Mouse (Mus musculus): Measurements from ENCODE around the gene Rtl9.

Rtl9 gene

DNA sequence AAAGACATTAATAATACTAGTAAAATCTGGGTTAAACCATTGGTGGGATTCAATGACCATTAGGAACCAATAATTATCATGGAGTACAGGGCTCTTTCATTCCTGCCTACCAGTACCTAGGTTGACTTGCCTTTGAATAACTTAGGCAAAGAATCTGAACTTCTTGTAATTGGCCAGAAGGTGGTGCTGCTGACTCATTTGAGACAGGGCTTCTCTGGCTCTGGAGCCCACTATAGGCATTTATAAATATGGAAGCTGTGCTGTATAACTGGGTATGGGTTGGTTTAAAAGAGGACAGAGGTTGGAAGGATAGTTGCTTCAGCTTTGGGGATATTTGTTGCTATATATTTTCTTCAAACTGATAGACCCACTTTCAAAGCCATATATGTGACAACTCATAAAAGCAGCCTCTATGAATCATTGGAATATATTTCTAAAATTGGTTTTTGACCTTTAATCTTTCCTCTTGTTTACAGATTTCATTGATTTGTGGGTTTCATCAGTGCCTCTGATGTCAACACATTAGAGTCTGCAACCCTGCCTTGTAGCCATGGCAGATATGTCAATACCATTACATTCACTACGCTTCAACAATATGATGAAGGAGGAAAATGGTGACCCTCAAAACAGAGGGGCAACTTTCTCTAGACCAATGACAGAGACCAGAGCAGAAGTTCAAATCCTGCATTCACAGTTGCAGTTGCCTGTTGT is at the start of gene Rtl9:
TSS of gene Rtl9 (plus strand) at position 551 of the 711 bp plus-strand sequence.
- DNase-seq (ENCODE audit: low read depth, low spot score): peak; percentile 8

DNA sequence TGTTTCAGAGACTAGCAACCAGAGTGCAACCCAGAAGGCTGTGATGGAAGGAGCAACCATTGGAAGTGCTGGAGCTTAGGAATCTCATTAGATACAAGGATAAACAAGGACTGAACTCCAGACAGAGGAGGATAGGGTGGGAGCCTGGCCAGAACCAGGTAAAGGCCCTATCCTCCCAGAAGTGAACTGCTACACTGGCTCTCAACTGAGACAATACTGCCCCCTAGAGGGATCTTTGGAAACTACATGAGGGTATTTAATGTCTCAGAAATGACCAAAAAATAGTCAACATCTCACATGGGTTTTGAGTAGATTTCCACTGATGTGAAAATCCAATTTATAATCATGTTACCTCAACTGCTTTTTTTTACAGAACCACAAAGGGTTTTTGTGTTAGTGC is 47.9 kb upstream of the Rtl9 start:
- peak; percentile 18 for DNase-seq (ENCODE audit: low read depth, low spot score)

DNA sequence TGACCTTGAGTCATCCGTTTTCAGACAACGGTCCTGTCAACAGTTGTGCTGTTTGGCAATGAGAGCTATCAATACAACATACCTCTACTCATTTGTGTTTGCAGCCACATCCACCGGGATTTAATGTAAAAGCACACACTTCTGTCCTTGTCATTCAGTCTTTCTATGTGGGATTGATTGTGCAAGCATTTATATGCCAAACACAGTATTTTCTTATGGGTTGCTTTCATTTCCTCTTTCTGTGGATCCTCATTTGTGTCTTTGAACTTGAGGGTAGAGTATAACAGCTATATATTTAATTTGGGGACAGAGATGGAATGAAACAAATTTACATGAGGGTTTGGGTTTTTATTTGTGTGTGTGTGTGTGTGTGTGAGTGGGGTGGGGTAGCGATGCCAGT is 47.5 kb upstream of the Rtl9 start:
- DNase-seq (ENCODE audit: low read depth, low spot score): no peak

DNA sequence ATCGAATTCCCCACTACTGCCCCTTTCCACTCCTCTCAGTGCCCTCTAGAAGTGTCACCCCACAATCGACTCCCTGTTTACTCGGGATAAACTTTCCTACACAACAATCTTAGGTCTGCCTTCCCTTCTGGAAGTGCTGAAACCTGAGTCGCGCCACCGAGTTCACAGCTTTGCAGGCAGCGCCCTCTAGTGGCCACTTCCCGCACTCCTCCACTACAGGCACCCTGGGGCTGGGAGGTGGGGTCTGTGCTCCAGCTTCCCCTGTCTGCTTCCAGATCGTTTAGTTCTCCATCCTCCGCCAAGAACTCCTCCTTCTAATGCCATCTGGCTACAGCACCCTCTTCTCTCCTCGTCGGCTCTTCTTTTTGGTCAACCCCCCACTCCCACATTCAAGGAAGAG is 40.6 kb upstream of the Rtl9 start:
- DNase-seq (ENCODE audit: low read depth, low spot score): peak; percentile 56

DNA sequence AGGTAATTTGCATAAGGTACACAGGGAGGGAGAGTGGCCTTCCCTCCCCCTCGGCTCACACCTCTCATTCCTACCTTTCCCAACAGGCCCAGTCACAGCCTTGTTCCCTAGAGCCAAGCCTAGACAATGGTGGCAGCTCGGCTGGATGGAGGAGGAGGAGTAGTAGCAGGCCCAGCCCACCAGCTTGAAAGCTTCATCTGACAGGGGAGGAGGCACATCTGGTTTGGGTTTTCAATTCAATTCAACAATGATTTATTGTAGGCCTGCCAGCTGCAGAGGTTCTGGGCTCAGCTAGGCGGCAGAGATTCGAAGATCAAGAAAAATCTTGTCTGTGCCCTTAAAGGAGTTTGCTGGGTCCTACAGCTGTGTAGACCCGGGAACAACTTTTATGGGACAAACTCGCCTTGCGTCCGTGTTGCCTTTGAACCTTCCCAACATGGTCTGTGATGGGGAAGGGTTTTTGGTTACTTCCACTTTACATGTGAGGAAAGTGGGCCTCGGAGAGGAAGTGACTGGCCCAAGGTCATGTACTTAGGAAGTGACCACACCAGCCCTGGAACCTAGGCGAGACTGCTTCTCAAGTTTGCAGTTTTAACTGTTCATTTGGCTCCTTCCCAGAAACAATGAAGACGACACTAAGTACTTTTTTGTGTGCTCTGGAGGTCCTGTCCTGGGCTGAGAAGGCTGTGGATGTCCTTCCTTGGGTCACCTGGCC is 36.6 kb upstream of the Rtl9 start:
- DNase-seq (ENCODE audit: low read depth, low spot score): no peak

DNA sequence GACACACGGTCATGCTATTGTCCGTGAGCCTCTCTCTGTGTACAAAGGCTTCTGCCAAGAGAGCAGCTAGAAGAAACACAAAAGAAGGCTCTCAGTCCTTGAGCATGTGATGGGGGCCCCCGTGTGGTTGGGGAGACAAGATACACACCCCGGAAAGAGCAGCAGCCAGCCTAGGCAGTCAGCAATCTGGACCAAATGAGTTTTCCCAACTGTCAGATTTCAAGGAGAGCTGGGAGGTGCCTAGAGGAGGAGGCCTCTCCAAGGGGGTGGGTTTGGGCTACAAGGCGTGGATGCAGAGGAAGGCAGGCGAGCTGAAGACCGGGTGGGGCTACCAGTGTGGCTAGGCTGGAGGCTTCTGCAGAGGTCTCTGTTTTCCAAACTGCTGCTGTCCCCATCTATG is 35.6 kb upstream of the Rtl9 start:
- DNase-seq (ENCODE audit: low read depth, low spot score): peak; percentile 2

DNA sequence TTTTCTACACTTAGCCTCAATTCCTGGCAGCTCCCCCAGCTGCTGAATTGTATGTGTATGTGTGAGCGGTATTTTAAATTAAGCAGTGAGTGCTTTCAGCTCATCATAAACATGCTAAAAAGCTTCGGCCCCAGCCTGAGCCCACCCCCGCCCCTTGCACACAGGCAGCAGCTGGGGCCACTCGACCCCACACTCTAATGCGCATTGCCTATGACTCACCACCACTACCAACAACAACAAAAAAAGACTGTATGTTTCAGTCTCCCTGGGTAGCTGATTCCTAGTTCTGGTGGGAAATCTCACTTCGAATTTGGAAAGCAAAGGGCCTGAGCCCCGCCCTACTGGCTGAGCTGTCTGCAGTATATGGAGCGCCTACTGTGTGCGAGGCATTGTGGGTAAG is 35.1 kb upstream of the Rtl9 start:
- DNase-seq (ENCODE audit: low read depth, low spot score): no peak

DNA sequence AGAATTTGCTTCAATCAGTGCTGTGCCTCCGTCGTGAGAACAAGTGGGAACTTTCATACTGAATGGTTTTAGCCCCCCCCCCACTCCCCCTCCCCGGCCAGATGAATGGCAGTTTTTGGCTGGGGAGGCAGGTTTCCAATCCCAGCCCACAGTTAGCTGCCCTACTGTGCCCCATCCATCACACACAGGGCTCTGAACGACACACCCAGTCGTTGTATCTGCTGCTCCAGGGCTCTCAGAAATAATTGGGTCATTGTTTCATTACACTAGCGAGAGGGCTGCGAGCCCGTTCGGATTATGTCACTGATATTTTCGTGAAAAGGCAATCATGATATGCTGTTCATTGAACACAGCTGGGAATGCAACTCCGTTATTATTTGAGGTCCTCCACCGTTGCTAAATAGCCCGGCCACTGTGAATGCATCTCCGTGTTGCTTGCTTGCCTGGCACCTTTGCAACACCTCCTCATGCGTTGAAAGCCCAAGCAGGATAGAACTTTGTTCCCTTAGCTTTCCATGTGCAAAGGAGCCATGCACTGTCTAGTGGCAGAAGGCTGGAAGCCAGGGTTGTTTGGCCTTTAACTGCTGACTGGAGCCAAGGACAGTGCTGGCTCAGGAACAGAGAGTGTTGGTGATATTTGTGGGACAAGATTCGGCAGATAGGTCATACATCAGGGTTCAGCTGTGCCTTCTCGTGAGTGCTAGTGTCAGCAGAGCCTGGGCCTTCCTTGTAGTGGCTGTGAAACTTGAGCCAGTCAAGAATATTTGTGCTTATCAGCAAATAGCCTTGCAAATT is 32.9 kb upstream of the Rtl9 start:
- no peak for DNase-seq (ENCODE audit: low read depth, low spot score)

DNA sequence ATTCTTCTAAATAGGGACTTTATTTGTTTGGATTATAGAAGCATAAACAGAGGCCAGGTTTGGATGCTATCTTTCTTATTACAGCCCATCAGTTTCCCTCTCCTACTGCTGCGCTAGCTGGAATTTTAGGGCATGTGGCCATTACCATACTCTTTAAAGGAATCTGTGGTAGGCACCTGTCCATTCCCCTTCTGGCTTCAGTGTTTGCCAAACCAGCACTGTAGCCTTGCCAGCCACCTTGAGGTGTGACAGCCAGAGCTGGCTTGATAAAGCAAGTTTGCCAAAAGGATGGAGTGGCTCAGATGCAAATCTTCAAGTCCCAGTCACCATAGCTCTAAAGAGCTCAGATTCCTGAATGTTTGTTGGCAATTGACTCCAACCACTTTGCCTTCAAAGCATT is 32.3 kb upstream of the Rtl9 start:
- DNase-seq (ENCODE audit: low read depth, low spot score): no peak

DNA sequence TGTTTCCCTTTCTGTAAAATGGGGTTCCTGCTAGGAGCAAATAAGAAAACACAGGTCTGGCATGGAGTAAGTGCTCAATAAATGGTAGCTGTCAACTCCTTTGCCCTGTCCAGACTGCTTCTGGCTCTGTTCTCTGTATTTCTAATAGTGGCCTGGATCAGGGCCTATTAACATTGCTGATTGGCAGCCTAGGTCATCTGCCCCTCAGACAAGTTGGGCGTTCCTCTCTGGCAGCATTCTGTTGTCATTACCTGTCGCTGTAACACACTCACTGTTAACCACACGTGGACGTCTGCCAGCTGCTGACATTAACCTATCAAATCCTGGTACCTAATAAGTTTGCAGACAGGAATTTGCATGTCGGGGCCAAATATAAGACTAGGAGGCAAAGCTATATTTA is 31.8 kb upstream of the Rtl9 start:
- DNase-seq (ENCODE audit: low read depth, low spot score): no peak

DNA sequence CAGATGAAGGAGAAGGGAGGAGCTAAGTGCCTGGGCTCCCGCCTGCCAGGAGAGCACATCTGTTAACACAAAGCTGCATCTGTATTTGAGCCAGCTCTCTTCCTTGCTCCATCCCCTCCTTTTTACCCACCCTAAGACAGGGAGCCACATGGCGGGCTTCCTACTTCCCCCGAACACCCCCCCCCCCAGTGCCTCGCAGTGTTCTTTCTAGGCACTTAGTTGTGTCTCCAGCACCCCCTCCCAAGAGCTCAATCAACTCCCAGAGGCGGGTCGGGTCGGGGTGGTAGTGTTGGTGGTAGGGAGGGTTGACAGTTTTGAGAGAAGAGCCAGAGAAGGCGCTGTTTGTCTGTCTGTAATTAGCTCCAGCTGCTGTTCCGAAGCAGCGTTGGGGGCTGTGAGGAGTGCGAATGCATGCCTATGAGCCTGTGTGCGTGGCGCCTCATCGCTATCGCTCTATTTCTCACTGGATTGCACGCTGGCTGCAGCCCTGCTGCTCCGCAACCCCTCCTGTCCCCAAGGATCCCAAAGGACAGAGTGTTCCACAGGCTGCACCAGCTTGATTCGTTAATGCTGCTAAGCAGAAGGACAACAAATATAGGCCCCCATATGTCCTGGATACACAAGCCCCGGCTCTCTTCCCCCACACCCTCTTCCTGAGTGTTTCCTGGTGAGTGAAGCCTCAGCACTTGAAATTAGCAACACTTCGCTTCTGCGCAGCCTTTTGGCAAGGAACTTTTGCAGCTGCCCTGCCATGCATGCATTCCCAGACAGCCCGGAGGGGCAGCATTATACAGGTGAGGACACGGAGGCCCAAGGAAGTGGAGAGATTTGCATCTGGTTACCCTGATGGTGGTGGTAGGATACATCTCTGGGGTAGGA is 18.7 kb upstream of the Rtl9 start:
- peak; percentile 2 for DNase-seq (ENCODE audit: low read depth, low spot score)

DNA sequence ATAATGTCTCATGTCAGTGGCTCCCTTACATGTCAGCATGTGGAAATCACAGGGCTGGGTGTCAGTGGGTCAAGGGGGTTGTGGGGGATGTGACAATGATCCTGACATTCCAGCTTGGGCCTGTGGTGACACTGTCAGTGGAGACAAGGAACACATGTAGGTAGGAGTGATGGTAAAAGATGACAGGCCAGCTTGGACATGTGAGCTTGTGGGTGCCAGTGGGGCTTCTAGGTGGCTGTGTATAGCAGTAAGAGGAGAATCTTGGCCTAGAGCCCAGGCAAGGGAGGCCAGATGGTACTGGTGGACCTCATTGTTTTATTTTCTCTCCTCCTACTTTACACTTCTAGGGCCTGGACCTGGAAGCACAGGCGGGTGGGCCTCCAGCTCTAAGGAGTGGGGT is 16.7 kb upstream of the Rtl9 start:
- DNase-seq (ENCODE audit: low read depth, low spot score): no peak

DNA sequence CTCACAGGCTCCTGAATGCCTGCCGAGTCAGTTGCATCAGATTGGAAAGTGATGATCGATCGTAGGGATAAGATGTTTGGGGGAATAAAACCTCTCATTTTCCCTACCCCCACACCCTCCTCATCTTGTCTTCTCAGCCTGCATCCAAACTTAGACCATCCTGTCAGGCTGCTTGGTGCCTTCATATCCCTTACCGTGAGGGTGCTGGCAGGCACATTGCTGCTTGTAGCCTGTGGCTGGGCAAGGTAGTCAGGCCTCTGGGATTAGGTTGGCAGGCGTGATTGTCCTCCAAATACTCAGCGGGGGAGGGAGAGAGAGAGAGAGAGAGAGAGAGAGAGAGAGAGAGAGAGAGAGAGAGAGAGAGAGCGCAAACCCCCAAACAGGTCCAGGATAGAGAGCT is 11.2 kb upstream of the Rtl9 start:
- no peak for DNase-seq (ENCODE audit: low read depth, low spot score)

DNA sequence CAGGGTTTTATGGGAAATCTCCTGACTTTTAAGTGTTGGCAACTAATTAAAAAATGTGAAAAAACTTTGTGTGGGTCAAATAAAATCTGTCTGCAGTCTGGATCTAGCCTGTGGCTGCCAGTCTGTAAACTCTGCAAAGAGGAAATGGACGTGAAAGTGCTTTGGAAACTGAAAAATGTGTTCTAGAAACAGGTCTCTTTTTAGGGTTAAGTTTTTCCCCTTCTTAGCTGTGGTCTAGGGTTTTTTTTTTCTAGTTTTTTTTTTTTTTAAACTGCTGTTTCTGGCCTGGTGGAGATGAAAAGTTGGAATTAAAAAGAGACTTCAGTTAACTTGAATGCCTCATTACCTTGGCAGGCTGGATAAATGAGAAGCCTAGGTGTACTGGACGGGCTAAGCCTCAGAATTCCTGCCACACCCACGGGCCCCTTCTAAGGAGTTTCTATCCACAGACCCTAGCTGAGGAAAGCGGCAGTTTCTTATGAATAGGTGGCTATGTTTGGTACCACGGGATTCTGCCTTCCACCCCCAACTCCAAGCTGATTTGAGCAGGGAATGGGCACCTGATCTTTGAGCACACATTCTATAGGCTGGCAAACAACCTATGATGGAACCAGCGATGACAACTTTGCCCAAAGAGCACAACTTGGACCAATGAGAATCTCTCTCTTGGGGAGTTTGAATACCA is 8.3 kb upstream of the Rtl9 start:
- DNase-seq (ENCODE audit: low read depth, low spot score): no peak

DNA sequence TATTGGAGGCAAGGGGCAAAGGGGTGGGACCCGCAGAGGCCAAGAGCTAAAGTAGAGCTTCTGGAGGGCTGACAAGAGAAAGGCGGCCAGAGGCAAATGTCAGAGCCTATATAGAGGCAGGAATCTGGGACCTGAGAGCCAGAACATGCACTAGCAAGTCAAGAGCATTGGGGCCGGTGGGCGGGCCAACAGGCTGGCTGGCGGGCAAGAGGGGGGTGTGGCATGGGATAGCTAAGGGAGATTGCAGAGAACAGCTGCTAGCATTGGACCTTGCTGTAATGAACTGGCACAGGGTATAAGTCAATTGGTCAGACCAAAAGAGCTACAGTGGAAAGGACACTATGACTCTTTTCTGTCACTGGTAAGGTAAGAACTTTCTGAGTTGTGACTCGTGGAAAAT is 1.8 kb upstream of the Rtl9 start:
- DNase-seq (ENCODE audit: low read depth, low spot score): no peak

DNA sequence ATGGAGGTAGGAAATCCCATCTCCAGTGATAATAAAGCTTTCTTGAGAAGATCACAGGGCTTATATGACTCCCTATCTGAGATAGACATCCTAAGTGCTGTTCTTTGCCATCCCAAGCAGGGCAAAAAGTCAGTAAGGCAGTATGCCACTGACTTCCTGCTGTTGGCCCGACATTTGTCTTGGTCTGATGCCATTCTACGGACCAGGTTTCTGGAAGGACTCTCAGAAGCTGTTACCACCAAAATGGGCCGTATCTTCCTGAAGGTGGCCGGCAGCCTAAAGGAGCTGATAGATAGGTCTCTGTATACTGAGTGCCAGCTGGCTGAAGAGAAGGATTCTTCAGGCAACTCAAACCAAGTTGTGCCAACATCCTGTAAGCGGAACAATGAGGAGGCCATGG is 3.8 kb downstream of the Rtl9 start:
- DNase-seq (ENCODE audit: low read depth, low spot score): no peak

DNA sequence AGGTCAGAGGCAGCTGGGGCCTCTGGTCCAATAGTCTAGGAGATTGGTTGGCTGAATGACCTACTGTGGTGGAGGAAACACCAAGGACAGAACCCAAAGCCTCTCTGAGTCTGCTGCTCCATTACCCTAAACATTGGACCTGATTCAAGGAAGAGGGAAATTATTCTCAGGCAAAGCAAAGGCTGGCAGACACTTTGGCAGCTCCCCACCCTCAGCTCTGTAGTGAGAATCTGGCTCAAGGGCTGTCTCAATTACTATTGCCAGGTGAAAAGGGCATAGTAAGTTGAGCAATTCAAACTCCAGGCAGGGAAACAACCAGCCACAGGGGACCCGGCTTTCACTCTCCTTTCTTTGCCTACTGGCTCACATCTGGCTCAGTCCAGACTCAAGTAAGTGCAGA is 6.5 kb downstream of the Rtl9 start:
- DNase-seq (ENCODE audit: low read depth, low spot score): no peak

DNA sequence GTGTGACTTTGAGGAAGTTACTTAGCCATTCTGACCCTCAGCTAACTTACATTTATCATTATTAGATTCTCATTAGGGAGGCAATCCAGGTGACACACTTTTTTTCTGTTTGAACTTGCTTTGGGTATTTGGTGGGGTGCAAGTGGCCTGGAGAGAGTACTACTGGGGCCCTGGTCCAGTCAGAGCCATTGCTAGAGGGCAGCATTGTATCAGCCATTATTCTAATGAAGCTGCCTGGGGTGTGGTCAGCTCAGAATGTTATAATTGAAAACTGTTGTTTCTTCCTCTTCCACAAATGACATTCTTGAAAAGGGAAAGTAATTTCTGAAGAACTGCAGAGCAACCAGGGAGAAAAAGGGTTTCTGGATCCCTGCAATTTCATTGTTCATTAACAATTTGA is 13.2 kb downstream of the Rtl9 start:
- no peak for DNase-seq (ENCODE audit: low read depth, low spot score)

Measured in ES-CJ7 (cell line).